14 mouse cellular contexts compared by ENCODE assay signal in the genomic region with DNA sequence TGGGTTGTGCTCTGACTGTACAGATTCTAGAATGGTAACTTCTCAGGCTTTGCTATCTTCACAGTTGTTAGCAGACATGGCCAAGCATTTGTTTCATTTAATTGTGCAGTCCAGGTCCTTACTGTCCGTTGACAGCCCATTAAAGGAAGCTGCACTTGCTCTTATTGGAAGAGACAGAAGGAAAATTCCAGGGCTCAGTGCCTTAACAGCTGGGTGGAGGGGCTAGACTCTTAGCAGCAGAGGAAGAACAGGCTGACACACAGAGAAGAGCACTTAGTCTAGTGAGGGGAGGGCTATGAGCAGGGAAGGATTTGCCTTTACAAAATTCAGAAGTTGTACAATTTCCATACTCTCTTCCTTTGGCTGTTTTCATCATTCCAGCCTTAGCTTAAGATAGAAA.
"Had no signal": no experiment of that assay in that cellular context is flagged by ENCODE, and none has a peak within 500 bp of the region (broad histone marks: within the 10 kb centered on the region; RNA-seq: fewer than 3 reads in every experiment).

No protein-coding gene starts in this region.

- ATAC-seq: inflammation-experienced regulatory T-cells, adult 6 months; midbrain, embryonic 15.5 days had no signal

- H3K27ac ChIP-seq: kidney, postnatal 0 days; left cerebral cortex, adult 2 months; limb, embryonic 10.5 days; liver, embryonic 15.5 days; lung, embryonic 15.5 days; midbrain, embryonic 15.5 days; neural tube, embryonic 12.5 days had no signal

- H3K36me3 ChIP-seq: limb, embryonic 10.5 days; liver, embryonic 15.5 days; lung, embryonic 15.5 days; midbrain, embryonic 15.5 days; neural tube, embryonic 12.5 days had no signal

- H3K9ac ChIP-seq: liver, embryonic 15.5 days; lung, embryonic 15.5 days; midbrain, embryonic 15.5 days; neural tube, embryonic 12.5 days had no signal

- H3K9me3 ChIP-seq: limb, embryonic 10.5 days; liver, embryonic 15.5 days; lung, embryonic 15.5 days; midbrain, embryonic 15.5 days; neural tube, embryonic 12.5 days had no signal

- H3K4me2 ChIP-seq: liver, embryonic 11.5 days; liver, embryonic 15.5 days; lung, embryonic 15.5 days; midbrain, embryonic 15.5 days; neural tube, embryonic 12.5 days had no signal

- DNase-seq: kidney, adult 8-10 months; kidney, postnatal 4 days; right cerebral cortex, postnatal 4 days; thymus, adult 18-20 months; thymus, postnatal 14 days had no signal

- H3K4me3 ChIP-seq: left cerebral cortex, adult 2 months; limb, embryonic 10.5 days; liver, embryonic 15.5 days; lung, embryonic 15.5 days; midbrain, embryonic 15.5 days; neural tube, embryonic 12.5 days had no signal

- H3K27me3 ChIP-seq: liver, embryonic 15.5 days; lung, embryonic 15.5 days; midbrain, embryonic 15.5 days; neural tube, embryonic 12.5 days had no signal

- H3K4me1 ChIP-seq: liver, embryonic 15.5 days; lung, embryonic 15.5 days; midbrain, embryonic 15.5 days; neural tube, embryonic 12.5 days had no signal
